Mouse (Mus musculus) heart, adult 8-10 months (tissue): ENCODE measurements around the gene Pitpna. TPM values are rescaled to one million over a fixed set of nuclear protein-coding genes. Genes with fewer than 3 reads are reported as not detected.
A peak's percentile ranks its signal among the peaks of the same experiment; 100 is the strongest.
"Not testable (repeated sequence)": the region's sequence is repeated elsewhere in the genome, so short reads cannot be mapped to it uniquely, and the experiment has no call there.

Experiments used
- DNase-seq: peaks from one replicate; pipeline ENCODE4 v3.0.0; 2022; ENCODE audit warnings: low spot score
- total RNA-seq, 4 experiments: library from RNA; stranded (reverse); gene quantifications; 2 replicates each; pipeline ENCODE4 v1.2.4; 2022

Gene Pitpna
- 100 to 1,000 TPM in 3 of 4 experiments, 10 to 100 TPM in 1; 89.5 to 110 (median 105) TPM for total RNA-seq

DNA sequence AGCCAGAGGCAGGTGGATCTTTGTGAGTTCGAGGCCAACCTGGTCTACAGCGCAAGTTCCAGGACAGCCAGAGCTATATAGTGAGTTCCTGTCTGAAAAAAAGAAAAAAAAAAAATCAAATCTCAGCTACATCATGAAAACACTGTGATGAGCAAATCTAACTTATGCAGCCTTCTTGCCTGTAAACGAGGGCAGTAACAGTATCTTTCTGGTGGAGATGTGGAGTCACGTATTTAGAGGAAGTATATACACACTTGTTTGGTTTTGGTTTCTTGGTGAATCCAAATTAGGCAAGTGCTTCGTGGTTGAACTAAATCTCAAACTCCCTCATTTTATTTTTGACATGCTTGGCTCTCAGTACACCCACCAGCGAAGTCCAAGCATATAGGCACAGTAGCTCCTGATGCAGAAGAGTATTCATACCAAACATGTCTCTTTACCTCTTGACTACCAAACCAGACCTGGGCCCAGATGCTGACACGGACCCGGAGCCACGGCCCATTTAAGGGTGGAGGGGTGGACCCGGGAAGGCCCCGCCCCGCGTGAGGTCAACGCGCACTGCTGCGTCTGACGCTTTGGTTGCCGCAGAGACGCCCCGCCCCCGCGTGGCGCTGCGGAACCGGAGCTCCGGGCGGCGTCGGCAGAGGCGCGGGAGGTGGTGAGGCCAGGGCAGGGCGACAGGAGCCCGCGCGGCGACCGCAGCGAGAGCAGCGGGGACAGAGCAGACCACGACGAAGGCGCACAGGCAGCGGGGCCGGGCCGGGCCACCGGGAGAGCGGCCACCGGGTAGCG lies at the start of gene Pitpna:
Gene Pitpna, plus strand, starts transcription at position 605 of the 792 bp plus-strand sequence.
- peak; percentile 94 for DNase-seq

DNA sequence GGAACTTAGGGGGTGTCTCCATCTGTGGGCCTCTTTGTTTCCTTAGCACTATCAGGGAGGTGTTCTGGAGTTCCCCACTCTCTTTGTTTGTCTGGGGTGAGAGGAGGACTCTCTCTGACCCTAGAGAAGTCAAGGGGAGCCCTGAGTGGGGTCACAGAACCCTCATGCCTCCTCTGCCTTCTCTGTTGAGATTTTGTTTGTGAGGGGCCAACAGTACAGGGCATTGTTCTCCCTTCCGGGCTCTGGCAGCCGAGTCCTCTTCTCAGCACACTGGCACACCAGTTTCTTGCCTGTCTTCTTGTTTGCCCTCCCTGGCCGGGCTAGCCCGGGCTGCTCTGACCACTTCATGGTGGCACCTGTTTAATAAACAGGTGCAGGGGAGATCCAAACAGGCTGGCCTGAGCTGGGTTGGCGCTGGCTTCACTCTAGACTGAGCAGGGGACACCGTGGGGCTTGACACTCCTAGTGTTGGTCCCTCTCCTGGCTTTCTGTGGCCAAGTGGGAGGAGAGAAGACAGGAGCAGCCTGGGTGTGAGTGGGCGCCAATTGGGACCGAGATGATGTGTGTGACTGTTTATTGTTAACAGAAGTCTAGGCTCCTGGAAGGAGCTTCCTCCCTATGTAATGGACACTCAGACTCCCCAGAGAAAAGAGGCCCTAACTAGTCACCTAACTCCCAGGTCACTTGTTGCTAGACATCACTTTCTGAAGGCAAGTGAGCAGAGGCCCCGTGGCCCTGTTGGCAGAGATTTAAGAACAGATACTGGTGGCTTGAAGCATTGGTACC lies 49.5 kb upstream of the Pitpna start:
- no peak for DNase-seq

DNA sequence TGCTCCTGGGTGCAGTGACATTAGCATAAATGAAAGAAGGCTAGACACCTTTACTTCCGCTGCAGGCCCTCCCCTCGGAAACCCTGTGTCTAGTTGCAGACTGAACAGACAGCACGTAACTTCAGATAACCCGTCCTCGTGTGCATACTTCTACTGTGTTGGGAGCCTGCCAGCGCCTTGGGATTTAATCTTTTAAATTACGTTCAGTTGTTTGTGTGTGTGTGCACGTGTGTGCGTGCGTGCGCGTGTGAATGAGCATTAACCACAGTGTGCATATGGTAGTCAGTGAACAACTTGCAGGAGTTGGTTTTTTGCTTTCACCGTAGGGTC lies 49.0 kb upstream of the Pitpna start:
- DNase-seq: no peak

DNA sequence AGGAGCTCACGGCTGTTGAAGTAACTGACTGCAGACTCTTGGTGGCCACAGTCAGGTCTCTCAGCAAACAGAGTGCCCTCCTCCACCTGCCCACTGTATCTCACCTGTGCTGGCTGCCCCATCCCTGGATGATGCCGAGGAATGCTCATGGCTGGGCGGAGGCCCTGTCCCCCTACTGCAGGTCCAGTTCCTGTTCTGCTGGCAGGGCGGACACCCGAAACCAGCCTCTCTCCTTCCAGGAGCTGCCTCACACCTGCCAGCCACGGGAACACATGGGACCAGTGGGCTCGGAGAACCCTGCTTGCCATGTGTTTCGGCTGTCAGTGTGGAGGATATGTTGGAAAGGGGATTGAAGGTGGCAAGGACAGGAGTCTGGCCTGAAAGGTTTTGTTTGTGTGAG lies 47.7 kb upstream of the Pitpna start:
- no peak for DNase-seq

DNA sequence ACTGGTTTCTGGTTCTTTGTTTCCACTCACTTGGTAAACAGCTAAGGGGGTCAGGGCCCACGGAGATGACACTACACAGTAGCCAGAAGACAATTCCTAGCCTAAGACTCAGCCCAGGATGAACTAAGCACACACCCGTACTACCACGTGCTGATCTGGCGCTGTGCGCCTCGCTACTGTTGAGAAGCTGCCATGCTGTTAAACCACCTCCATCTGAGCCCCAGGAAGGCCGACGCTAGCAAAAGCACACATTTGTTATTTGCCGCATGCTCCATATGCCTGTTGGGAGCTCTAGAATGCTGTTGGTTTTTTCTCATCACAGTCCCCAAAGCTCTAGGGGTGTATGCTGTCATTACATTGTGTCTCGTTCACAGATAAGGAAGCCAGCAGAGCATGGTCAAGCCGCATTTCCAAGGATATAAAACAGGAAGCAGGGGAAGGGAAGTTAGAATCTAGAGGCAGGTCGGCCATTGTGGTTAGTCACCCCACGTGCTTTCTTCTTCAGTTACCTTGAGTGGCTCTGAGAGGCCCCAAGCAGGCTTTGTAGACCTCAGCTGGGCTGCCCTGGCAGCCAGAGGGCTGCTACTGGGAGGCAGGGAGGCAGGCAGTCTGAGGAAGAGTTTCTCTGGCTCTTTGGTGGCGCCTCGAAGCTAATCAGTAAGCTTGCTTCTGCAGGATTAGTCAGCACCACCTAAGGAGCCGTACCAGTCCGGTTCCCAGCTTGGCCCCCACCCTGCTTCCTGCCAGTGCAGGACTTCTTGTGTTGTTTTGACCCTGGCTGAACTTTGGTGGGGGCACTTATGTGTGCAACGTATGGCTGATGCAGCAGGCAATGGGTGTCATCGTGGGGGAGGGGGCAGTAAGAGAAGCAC lies 47.0 kb upstream of the Pitpna start:
- DNase-seq: no peak

DNA sequence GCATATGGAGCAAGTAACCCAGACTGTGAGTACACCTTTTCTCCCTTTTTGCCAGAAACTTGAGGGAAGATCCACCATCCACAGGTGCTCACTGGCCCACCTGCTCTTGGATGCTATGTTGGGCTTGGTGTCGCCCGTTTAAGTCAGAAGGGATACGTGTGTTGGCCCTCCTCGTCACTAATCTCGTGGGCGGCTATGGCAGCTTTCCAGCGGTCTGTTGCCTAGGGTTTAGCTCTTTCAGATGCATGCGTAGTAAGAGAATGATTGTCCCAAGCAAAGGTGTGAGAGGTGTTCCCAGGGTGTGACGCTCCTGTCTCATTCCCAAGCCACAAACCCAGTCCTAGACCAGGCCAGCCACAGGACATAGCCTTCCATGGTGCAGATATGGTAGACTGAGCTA lies 43.2 kb upstream of the Pitpna start:
- no peak for DNase-seq

DNA sequence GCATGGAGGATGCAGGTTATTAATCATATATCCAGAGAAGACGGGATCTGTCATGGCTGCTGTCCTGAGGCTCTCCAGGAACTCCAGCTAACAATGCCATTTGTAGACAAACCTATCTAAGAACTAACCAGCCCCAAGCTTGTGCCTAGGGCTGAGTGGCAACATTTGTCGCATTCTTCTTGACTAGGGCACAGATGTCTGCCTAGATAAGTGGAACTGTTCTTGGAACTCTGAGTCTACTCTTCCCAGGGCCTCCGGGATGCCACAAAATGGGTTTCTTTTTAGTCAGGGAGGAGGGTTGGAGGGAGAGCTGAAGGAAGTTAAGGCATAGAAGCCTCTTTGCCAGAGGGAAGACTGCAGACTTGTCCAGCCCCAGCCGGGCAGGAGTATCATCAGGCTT lies 41.8 kb upstream of the Pitpna start:
- no peak for DNase-seq

DNA sequence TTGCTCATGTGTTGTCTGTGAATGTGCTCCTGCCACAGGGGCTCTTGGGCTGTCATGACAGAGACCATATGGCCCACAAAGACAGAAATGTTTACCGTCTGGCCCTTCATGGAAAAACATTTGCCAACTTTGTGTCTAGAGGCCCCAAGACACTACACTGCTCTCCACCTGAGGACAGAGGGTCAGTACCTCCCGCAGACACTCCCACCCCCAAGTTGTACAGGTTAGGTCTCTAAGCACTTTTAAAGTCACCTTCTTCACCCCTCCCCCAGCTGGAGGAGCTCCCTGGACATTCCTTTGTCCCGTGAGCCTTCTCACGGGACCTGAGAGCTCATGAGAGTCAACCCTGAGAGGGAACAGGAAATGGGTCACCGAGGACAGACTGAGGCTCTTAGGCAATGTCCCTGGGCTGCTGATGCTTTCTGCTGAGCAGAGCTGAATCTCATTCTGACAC lies 38.2 kb upstream of the Pitpna start:
- DNase-seq: no peak

DNA sequence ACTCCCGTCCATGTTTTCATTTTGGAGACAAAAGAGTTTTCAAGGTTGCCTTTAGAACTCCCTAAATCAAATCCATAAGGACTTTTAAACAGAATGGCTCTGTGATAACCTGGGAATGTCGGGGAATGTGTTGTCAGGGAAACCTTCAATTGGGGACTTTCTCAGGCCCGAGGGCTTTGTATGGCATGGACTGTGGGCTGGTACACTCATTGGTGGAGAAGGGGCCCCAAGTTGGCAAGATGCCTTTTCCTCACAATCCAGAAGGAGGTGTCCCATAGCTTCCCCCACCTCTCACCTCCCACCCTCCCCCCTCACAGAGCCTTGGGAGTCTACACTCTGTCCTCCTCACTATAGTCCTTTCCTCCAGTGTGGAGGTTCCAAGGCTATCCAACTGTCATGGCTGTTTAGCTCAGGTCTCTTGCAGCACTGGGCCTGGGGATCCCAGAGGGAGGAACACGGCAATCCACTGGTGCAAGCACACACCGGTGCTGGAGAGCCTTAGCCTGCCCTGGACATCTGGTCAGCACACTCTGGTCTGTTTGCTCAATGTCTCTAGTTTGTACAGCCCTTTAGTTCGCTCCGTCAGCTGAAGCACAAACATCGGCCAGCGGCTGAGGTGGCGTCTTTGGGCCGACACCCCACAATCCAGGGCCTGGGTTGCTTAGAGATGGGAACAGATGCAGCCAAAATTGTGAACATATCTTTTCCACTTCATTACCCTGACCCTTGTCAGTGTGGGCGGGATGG lies 37.5 kb upstream of the Pitpna start:
- peak; percentile 63 for DNase-seq

DNA sequence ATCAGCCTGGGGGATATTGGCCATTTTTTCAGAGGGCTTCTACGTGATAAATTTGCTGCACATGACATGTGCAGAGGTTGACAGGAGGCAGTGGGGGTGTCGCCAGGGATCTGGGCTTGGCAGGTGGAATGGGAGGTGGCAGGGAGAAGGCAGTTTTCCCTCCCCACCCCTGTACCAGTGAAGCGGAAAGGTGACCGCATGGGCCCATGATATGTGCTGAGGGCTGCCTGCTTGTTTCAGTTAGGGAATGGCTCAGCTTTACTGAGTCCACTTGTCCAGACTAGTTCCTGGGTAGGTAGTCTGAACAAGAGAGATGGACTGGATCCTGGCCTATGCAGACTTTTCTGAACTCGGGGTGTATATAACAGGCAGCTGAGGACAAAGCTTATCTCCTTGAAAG lies 36.6 kb upstream of the Pitpna start:
- DNase-seq: no peak

DNA sequence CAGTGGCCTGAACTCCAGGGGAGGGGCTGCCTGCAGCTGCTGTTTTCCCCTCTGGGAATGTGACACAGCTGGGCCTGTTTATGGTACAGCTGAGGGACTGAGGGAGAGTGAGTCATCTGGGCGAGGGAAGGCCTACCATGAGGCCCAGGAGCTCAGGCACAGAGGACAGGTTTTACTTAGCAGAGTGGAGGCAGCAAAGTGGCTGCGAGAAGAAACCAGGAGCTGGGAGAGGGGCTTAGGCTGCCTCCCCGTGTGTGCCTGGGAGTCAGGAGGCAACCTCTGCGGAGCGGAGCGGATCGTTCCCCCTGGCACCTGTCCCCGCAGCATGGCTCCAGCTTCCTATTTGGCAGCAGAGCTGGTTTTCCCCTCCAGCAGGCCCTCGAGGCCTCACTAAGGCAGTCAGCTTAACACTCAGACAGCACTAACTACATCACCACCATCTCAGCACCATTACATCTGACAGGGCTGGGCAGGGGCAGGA lies 35.9 kb upstream of the Pitpna start:
- DNase-seq: peak; percentile 76

DNA sequence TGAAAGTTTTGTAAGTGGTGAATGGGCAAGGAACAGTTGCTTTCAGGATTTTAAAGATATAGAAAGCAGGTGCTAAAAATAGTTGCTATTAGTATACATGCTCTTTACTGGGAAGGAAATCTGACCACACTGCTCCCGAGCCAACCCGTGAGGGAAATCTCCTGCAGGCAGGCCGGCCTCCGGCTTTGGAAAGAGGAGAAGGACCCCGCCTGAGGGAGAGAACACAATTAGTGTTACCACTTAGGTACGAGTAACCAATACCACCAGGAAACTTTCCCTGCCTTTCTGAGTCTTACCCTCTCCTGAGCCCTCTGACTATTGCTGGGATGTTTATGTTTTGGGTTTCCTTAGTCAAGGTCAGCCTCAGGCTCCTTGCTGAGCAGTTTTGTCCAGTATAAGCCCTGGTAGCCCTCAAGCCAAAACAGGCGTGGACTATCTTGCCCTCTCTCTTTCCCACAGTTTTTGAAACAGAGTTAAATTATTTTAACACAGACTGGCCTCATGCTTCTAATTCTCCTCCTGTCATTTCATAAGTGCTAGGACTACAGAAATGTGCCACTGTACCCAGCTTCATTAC lies 34.9 kb upstream of the Pitpna start:
- DNase-seq: no peak

DNA sequence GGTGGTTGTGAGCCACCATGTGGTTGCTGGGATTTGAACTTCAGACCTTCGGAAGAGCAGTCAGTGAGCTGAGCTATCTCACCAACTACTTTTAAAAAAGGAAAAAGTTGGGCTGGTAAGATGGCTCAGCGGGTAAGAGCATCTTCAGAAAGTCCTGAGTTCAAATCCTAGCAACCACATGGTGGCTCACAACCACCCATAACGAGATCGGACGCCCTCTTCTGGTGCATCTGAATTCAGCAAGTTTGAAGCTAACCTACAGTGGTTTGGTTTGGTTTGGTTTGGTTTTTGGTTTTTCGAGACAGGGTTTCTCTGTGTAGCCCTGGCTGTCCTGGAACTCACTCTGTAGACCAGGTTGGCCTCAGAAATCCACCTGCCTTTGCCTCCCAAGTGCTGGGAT lies 31.9 kb upstream of the Pitpna start:
- DNase-seq: not testable (repeated sequence)

DNA sequence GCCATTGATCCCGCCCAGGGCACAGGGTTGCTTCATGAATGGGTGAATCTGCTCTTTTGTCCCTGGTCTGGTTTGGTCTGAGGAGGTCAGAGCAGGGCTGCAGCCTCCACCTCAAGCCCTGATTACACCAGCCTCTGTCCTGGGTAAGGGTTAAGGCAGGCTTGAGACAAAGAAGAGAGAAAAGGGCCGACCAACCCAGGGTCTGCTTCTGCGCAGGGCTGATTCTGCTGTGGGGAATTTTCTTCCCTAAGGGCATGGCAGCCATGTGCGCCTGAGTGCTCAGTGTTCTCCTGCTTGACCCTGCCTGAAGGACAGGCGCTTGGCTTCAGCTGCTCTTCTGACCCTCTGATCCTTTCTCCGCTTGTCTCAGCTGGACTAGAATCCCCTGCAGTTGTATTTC lies 30.8 kb upstream of the Pitpna start:
- DNase-seq: no peak

DNA sequence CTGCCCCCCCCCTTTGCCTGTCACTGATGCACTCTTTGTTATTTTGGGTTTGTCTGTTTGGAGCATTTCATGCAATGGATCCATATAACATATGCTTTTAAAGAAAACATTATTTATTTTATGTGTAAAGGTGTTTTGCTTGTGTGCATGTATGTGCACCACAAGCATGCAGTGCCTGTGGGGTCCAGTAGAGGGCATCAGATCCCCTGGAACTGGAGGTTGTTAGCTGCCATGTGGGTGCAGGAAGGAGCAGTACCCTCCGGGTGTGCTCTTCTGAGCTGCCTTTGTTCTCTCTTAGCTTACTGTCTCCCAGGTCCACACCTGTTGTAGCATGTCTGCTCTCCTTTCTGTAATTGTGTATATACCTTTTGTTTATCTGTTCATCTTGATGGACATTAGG lies 29.8 kb upstream of the Pitpna start:
- no peak for DNase-seq

DNA sequence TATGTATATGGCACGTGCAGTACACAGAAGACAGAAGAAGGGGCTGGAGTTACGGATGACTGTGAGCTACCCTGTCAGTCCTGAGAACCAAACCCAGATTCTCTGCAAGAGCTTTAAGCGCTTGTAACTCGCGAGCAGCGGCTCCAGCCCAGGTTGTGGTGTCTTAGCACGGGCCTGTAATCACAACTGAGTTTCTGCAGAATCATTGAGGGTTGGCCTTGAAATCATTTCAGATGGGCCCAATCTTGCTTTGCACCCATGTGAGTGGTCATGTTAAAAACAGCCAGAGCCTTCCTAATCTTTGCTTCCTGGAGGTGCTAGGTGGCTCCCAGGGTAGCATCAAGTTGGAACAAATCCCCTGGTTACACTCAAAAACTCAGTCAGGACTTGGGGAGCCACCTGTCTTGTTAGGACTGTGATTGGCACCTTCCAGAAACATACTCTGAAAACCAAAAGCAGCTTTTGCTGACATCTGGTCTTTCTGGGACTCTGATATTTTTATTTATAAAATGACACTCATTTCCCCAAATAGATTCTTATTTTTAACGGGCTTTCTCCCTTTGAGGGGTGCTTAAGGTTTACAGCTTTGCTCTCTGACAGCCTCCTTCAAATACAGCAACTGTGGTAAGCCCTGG lies 27.9 kb upstream of the Pitpna start:
- no peak for DNase-seq

DNA sequence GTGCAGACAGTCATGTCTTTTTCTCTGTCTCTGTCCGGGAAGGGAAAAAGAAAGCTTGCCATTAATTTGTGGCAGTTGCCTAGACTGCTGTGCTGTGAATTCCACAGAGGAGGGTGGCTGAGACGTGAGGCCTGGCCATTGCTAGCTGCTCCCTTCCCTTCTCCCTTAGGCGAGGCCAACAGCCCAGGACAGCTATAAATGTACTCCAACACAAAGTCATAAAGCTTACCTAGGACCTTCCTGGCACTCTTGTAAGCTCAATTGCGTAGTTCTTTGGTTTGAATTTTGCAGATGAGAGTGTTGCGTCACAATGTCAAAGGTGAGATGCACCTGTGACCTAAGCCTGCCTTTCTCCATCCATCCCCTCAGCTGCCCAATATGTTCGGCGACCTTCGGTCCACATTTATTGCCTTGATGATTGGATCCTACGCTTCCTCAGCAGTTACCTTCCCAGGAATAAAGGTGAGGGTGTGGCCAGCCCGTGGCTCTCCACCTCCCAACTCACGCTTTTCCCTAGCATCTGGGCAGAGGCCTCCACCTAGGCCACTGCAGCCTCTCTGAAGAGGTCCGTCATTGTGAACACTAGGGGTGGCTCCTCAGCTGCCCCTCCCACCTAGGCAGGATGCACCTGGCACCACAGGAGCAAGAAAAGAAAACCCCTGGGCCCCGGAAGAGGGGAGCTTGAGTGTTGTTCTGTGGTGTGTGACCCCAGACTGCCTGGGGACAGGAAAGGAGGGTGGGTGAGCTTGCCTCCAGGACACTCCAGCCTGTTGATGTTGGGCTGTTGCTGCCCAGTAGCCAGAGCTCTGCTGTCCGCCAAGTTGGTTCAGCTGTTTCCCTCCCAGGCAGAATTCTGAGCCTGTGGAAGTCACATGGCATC lies 27.1 kb upstream of the Pitpna start:
- no peak for DNase-seq

DNA sequence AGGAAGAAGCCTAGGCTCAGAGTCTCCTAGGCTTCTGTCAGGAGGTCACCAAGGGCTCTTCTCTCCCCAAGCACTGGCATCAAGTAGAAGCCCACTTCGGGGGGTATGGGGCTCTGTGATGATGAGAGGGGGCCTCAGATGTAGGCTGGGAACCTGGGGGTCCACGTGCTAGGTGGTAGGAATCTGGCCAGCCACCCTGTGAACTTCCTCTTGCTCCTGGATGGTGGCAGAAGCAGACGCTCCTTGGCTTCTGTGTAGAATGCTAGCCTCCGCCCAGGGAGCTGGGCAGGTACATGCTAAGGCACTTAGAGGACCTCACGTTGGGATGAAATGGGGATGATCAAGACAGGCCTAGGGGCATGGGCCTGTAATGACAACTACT lies 26.5 kb upstream of the Pitpna start:
- no peak for DNase-seq

DNA sequence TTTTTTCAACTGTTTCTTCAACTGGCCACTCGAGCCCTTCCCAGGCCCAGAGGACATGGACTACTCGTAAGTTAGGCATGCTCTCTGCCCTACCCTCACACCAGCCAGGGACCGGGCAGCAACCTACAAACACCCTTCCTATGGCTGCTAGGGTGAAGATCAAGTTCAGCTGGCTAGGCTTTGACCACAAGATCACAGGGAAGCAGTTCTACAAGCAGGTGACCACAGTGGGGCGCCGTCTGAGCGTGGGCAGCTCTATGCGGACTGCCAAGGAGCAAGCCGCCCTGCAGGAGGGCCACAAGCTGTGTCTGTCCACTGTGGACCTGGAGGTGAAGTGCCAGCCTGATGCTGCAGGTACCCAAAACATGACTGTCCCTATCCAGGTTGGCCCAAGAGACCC lies 25.1 kb upstream of the Pitpna start:
- no peak for DNase-seq
